Mouse (Mus musculus) macrophage (primary cell): ENCODE data around the gene Capza1. TPM values are rescaled to one million over a fixed set of nuclear protein-coding genes. Genes with fewer than 3 reads are reported as not detected.

Experiments used
- H3K27ac ChIP-seq: fragments of 350-480 bp; formaldehyde crosslinking; 2 replicates; pipeline ENCODE4 v1.9.0; 2021
- H3K36me3 ChIP-seq: fragments of 350-480 bp; formaldehyde crosslinking; 2 replicates; pipeline ENCODE4 v1.9.0; 2021; ENCODE audit errors: inconsistent target
- H3K4me3 ChIP-seq: fragments of 350-480 bp; formaldehyde crosslinking; 2 replicates; pipeline ENCODE4 v1.9.0; 2021; ENCODE audit errors: inconsistent target
- H3K79me2 ChIP-seq: fragments of 350-480 bp; formaldehyde crosslinking; 2 replicates; pipeline ENCODE4 v1.9.0; 2021; ENCODE audit errors: inconsistent target
- WGBS: methylation state at CpG from one replicate; pipeline ENCODE4 v1.1.7; 2026; ENCODE audit warnings: inconsistent platforms; ENCODE audit not compliant: missing documents; 5-methylcytosine and 5-hydroxymethylcytosine counted together
- polyA plus RNA-seq: library from polyadenylated mRNA; stranded (reverse); fragments of 250-400 nt; gene quantifications from 3 replicates; pipeline ENCODE4 v1.2.4, GENCODE M21; 2018; ENCODE audit warnings: inconsistent platforms

Gene Capza1
- polyA plus RNA-seq, 1 experiment from 2014 or later = 164 TPM

GRCm38 (mm10) chr3:104805539-104805938, 58.8 kb downstream of the Capza1 start:
- Histone ChIP-seq H3K36me3 (peaks cover 63% of the 10 kb centered on the region), H3K27ac (no peak overlapping the region), H3K79me2 (peaks cover 12% of the 10 kb centered on the region; the same call in 1 of the 2 replicates), H3K4me3 (no peak overlapping the region)
- 97% methylated on average over 9 of the region's 9 CpGs for WGBS

- Histone ChIP-seq H3K36me3 (peaks cover 75% of the 10 kb centered on the region), H3K27ac (no peak overlapping the region), H3K79me2 (peaks cover 12% of the 10 kb centered on the region; the same call in 1 of the 2 replicates), H3K4me3 (no peak overlapping the region)
- WGBS = 97% methylated on average over 9 of the region's 10 CpGs
Observed at GRCm38 (mm10) chr3:104804312-104804711, 60.0 kb downstream of the Capza1 start.

GRCm38 (mm10) chr3:104801481-104801880, 62.8 kb downstream of the Capza1 start:
- H3K4me3 ChIP-seq = no peak overlapping the region
- no peak overlapping the region for H3K27ac ChIP-seq
- WGBS = 100% methylated on average over 6 of the region's 6 CpGs
- H3K36me3 ChIP-seq = peaks cover 82% of the 10 kb centered on the region
- H3K79me2 ChIP-seq = peaks cover under 1% of the 10 kb centered on the region; the same call in 1 of the 2 replicates

GRCm38 (mm10) chr3:104800681-104801080, 63.6 kb downstream of the Capza1 start:
- WGBS = 91% methylated on average over 11 of the region's 11 CpGs
- Histone ChIP-seq H3K4me3 (no peak overlapping the region), H3K27ac (no peak overlapping the region), H3K36me3 (peaks cover 89% of the 10 kb centered on the region), H3K79me2 (no peaks in the 10 kb centered on the region; the same call in 1 of the 2 replicates)

- Histone ChIP-seq H3K79me2 (no peaks in the 10 kb centered on the region), H3K27ac (no peak overlapping the region), H3K36me3 (peaks cover 62% of the 10 kb centered on the region), H3K4me3 (no peak overlapping the region)
- 83% methylated on average over 15 of the region's 15 CpGs for WGBS
Observed at GRCm38 (mm10) chr3:104796430-104797082, 67.7 kb downstream of the Capza1 start.

GRCm38 (mm10) chr3:104795661-104796340, 68.5 kb downstream of the Capza1 start:
- no peaks in the 10 kb centered on the region for H3K79me2 ChIP-seq
- peaks cover 54% of the 10 kb centered on the region for H3K36me3 ChIP-seq
- WGBS = 83% methylated on average over 15 of the region's 15 CpGs
- no peak overlapping the region for H3K4me3 ChIP-seq
- no peak overlapping the region for H3K27ac ChIP-seq

- Histone ChIP-seq H3K4me3 (no peak overlapping the region), H3K79me2 (no peaks in the 10 kb centered on the region), H3K27ac (peak overlapping the region; percentile 19; the same call in 1 of the 2 replicates), H3K36me3 (peaks cover 46% of the 10 kb centered on the region)
- WGBS = 85% methylated on average over 9 of the region's 12 CpGs
Observed at GRCm38 (mm10) chr3:104794953-104795470, 69.3 kb downstream of the Capza1 start.

GRCm38 (mm10) chr3:104793871-104794828, 70.2 kb downstream of the Capza1 start:
- Histone ChIP-seq H3K36me3 (peaks cover 38% of the 10 kb centered on the region), H3K4me3 (no peak overlapping the region), H3K79me2 (no peaks in the 10 kb centered on the region), H3K27ac (peak overlapping the region; percentile 41)
- 70% methylated on average over 20 of the region's 20 CpGs for WGBS

GRCm38 (mm10) chr3:104792360-104793270, 71.7 kb downstream of the Capza1 start:
- no peak overlapping the region for H3K27ac ChIP-seq
- peaks cover 29% of the 10 kb centered on the region for H3K36me3 ChIP-seq
- no peaks in the 10 kb centered on the region for H3K79me2 ChIP-seq
- 94% methylated on average over 15 of the region's 15 CpGs for WGBS
- H3K4me3 ChIP-seq = no peak overlapping the region

GRCm38 (mm10) chr3:104791671-104792070, 72.6 kb downstream of the Capza1 start:
- 94% methylated on average over 8 of the region's 8 CpGs for WGBS
- Histone ChIP-seq H3K36me3 (peaks cover 21% of the 10 kb centered on the region), H3K79me2 (no peaks in the 10 kb centered on the region), H3K4me3 (no peak overlapping the region), H3K27ac (no peak overlapping the region)

GRCm38 (mm10) chr3:104791017-104791416, 73.3 kb downstream of the Capza1 start:
- Histone ChIP-seq H3K36me3 (peaks cover 15% of the 10 kb centered on the region; the same call in 1 of the 2 replicates), H3K4me3 (no peak overlapping the region), H3K27ac (no peak overlapping the region), H3K79me2 (no peaks in the 10 kb centered on the region)
- 95% methylated on average over 4 of the region's 4 CpGs for WGBS

GRCm38 (mm10) chr3:104790401-104790937, 73.8 kb downstream of the Capza1 start:
- no peaks in the 10 kb centered on the region for H3K79me2 ChIP-seq
- H3K27ac ChIP-seq = no peak overlapping the region
- 77% methylated on average over 6 of the region's 6 CpGs for WGBS
- peaks cover 9% of the 10 kb centered on the region; the same call in 1 of the 2 replicates for H3K36me3 ChIP-seq
- no peak overlapping the region for H3K4me3 ChIP-seq

GRCm38 (mm10) chr3:104789822-104790221, 74.5 kb downstream of the Capza1 start:
- Histone ChIP-seq H3K4me3 (peak overlapping the region; percentile 51; the same call in 1 of the 2 replicates), H3K79me2 (no peaks in the 10 kb centered on the region), H3K27ac (no peak overlapping the region), H3K36me3 (peaks cover 4% of the 10 kb centered on the region; the same call in 1 of the 2 replicates)
- 90% methylated on average over 12 of the region's 13 CpGs for WGBS
